Mouse (Mus musculus): ENCODE measurements around the gene Dclk1. TPM values are rescaled to one million over a fixed set of nuclear protein-coding genes. Genes with fewer than 3 reads are reported as not detected.

Dclk1 gene
- polyA plus RNA-seq, 2 experiments: 23.3 to 66.2 TPM

GRCm38 (mm10) chr3:55320572-55320971, 78.4 kb downstream of the Dclk1 start:
- no peaks in the 10 kb centered on the region for H3K36me3 ChIP-seq (ENCODE audit: control insufficient read depth, insufficient read depth, low read length)
- H3K27ac ChIP-seq (replicated peaks; ENCODE audit: low read depth, low read length): no peak overlapping the region
- no peak for TF ChIP-seq POLR2A (IDR thresholded peaks at IDR 0.05; ENCODE audit: borderline replicate concordance, extremely low read depth, insufficient read depth, insufficient read length)
- no peak overlapping the region for H3K9ac ChIP-seq (ENCODE audit: low read depth, low read length, severe bottlenecking)
- ATAC-seq (ENCODE audit: low FRiP score, low read depth) (no peak), DNase-seq (ENCODE audit: low spot score) (no peak)
- H3K4me3 ChIP-seq (replicated peaks; ENCODE audit: low read length): no peak overlapping the region
- no peak overlapping the region for H3K4me2 ChIP-seq (replicated peaks; ENCODE audit: low read depth, low read length, severe bottlenecking)
- no peaks in the 10 kb centered on the region for H3K9me3 ChIP-seq (ENCODE audit: control insufficient read depth, low read length)
- no peaks in the 10 kb centered on the region for H3K27me3 ChIP-seq (ENCODE audit: control insufficient read depth, insufficient read depth, low read length)
- H3K4me1 ChIP-seq (ENCODE audit: control insufficient read depth, insufficient read depth, low read length): no peaks in the 10 kb centered on the region
- 84% methylated on average over 3 of the region's 3 CpGs for WGBS

DNA sequence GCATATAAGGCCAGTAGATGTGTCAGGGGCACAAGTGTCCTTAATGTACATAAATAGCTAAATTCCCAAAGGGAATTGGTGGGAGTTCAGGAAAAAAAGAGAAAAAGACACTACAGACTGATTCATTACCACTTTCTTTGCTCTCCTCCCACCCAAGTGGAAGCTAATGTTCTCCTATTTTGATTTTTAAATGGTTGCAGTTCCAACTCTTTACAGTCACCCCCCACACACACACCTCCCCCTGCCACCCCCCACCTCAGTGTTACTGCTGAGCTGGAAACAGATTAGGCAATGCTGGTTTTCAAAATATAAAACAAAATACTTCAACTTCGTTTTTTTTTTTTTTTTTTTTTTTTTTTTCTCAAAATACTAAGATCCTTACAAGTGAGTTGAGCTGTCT, 81.9 kb downstream of the Dclk1 start:
- no peaks in the 10 kb centered on the region for H3K36me3 ChIP-seq (ENCODE audit: control insufficient read depth, insufficient read depth, low read length)
- TF ChIP-seq POLR2A (IDR thresholded peaks at IDR 0.05; ENCODE audit: borderline replicate concordance, extremely low read depth, insufficient read depth, insufficient read length): no peak
- no peak overlapping the region for H3K27ac ChIP-seq (replicated peaks; ENCODE audit: low read depth, low read length)
- H3K9ac ChIP-seq (ENCODE audit: low read depth, low read length, severe bottlenecking): no peak overlapping the region
- no peak overlapping the region for H3K4me3 ChIP-seq (replicated peaks; ENCODE audit: low read length)
- no peak for DNase-seq (ENCODE audit: low spot score)
- H3K4me1 ChIP-seq (ENCODE audit: control insufficient read depth, insufficient read depth, low read length): no peaks in the 10 kb centered on the region
- H3K27me3 ChIP-seq (ENCODE audit: control insufficient read depth, insufficient read depth, low read length): no peaks in the 10 kb centered on the region
- H3K4me2 ChIP-seq (replicated peaks; ENCODE audit: low read depth, low read length, severe bottlenecking): no peak overlapping the region
- ATAC-seq (ENCODE audit: low FRiP score, low read depth): no peak
- no peaks in the 10 kb centered on the region for H3K9me3 ChIP-seq (ENCODE audit: control insufficient read depth, low read length)
- 64% methylated on average over 1 of the region's 1 CpGs for WGBS

DNA sequence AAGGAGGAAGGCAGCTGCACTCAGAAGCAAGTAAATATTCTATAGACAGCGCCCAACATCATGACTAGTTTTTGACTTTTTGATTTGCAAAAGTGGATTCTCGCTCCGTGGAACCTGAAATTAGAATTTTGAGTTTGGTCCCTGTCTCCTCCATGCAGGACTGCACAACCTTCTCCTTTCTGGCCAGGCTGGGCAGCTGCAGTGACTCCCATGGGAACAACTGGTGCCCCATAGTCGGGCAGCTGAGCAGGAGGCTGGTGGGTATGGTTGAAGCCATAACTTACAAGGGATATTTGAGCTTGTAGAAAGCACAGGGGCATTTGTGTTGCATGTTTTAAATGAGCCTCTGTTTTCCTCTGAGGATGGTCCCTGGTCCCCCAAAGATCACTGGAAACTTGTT, 88.3 kb downstream of the Dclk1 start:
- WGBS: 88% methylated on average over 4 of the region's 4 CpGs
- H3K36me3 ChIP-seq (ENCODE audit: control insufficient read depth, insufficient read depth, low read length): no peaks in the 10 kb centered on the region
- DNase-seq (ENCODE audit: low spot score) (no peak), ATAC-seq (ENCODE audit: low FRiP score, low read depth) (no peak)
- H3K4me2 ChIP-seq (replicated peaks; ENCODE audit: low read depth, low read length, severe bottlenecking): no peak overlapping the region
- TF ChIP-seq POLR2A (IDR thresholded peaks at IDR 0.05; ENCODE audit: borderline replicate concordance, extremely low read depth, insufficient read depth, insufficient read length): no peak
- H3K27me3 ChIP-seq (ENCODE audit: control insufficient read depth, insufficient read depth, low read length): no peaks in the 10 kb centered on the region
- H3K4me1 ChIP-seq (ENCODE audit: control insufficient read depth, insufficient read depth, low read length): no peaks in the 10 kb centered on the region
- H3K4me3 ChIP-seq (replicated peaks; ENCODE audit: low read length): no peak overlapping the region
- H3K9ac ChIP-seq (ENCODE audit: low read depth, low read length, severe bottlenecking): no peak overlapping the region
- H3K9me3 ChIP-seq (ENCODE audit: control insufficient read depth, low read length): 0 out of 2 replicates have a peak, but pooled peaks cover 5% of the 10 kb centered on the region
- H3K27ac ChIP-seq (replicated peaks; ENCODE audit: low read depth, low read length): no peak overlapping the region

DNA sequence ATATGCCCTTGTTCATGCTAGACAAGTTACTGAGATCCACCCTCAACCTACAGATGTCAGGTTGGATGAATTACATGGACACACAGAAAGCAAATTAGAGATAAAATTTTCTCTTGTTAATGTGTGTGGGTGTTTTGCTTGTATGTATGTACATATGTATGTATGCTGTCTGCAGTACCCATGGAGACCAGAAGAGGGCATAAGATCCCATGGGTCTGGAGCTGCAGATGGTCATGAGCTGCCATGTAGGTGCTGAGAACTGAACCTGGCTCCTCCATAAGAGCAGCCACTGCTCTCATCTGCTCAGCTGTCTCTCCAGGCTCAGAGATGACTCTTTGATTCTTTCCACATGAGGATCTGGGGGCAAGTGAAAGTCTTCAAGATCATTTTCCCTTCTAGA, 89.5 kb downstream of the Dclk1 start:
- no peak for TF ChIP-seq POLR2A (IDR thresholded peaks at IDR 0.05; ENCODE audit: borderline replicate concordance, extremely low read depth, insufficient read depth, insufficient read length)
- H3K27ac ChIP-seq (replicated peaks; ENCODE audit: low read depth, low read length): no peak overlapping the region
- no peak overlapping the region for H3K4me3 ChIP-seq (replicated peaks; ENCODE audit: low read length)

GRCm38 (mm10) chr3:55333511-55333910, 91.3 kb downstream of the Dclk1 start:
- TF ChIP-seq POLR2A (IDR thresholded peaks at IDR 0.05; ENCODE audit: borderline replicate concordance, extremely low read depth, insufficient read depth, insufficient read length): no peak

More for the DNA sequence above, 89.5 kb downstream of the Dclk1 start:
- H3K4me2 ChIP-seq (replicated peaks; ENCODE audit: low read depth, low read length, severe bottlenecking): no peak overlapping the region
- ATAC-seq (ENCODE audit: low FRiP score, low read depth) (no peak), DNase-seq (ENCODE audit: low spot score) (no peak)
- H3K4me1 ChIP-seq (ENCODE audit: control insufficient read depth, insufficient read depth, low read length): no peaks in the 10 kb centered on the region
- no peaks in the 10 kb centered on the region for H3K27me3 ChIP-seq (ENCODE audit: control insufficient read depth, insufficient read depth, low read length)
- H3K9me3 ChIP-seq (ENCODE audit: control insufficient read depth, low read length): 0 out of 2 replicates have a peak, but pooled peaks cover 5% of the 10 kb centered on the region
- H3K9ac ChIP-seq (ENCODE audit: low read depth, low read length, severe bottlenecking): no peak overlapping the region
- H3K36me3 ChIP-seq (ENCODE audit: control insufficient read depth, insufficient read depth, low read length): no peaks in the 10 kb centered on the region

GRCm38 (mm10) chr3:55336895-55337294, 94.7 kb downstream of the Dclk1 start:
- TF ChIP-seq POLR2A (IDR thresholded peaks at IDR 0.05; ENCODE audit: borderline replicate concordance, extremely low read depth, insufficient read depth, insufficient read length): no peak
- Histone ChIP-seq H3K9ac (ENCODE audit: low read depth, low read length, severe bottlenecking) (no peak overlapping the region), H3K9me3 (ENCODE audit: control insufficient read depth, low read length) (no peaks in the 10 kb centered on the region), H3K36me3 (ENCODE audit: control insufficient read depth, insufficient read depth, low read length) (no peaks in the 10 kb centered on the region), H3K4me1 (ENCODE audit: control insufficient read depth, insufficient read depth, low read length) (no peaks in the 10 kb centered on the region), H3K27ac (replicated peaks; ENCODE audit: low read depth, low read length) (no peak overlapping the region), H3K4me3 (replicated peaks; ENCODE audit: low read length) (no peak overlapping the region), H3K4me2 (replicated peaks; ENCODE audit: low read depth, low read length, severe bottlenecking) (no peak overlapping the region), H3K27me3 (ENCODE audit: control insufficient read depth, insufficient read depth, low read length) (no peaks in the 10 kb centered on the region)
- DNase-seq (ENCODE audit: low spot score) (no peak), ATAC-seq (ENCODE audit: low FRiP score, low read depth) (no peak)
- 30% methylated on average over 11 of the region's 11 CpGs for WGBS

More at GRCm38 (mm10) chr3:55333511-55333910, 91.3 kb downstream of the Dclk1 start:
- WGBS: 88% methylated on average over 3 of the region's 3 CpGs
- H3K27me3 ChIP-seq (ENCODE audit: control insufficient read depth, insufficient read depth, low read length): no peaks in the 10 kb centered on the region
- ATAC-seq (ENCODE audit: low FRiP score, low read depth): no peak
- no peak overlapping the region for H3K9ac ChIP-seq (ENCODE audit: low read depth, low read length, severe bottlenecking)
- H3K36me3 ChIP-seq (ENCODE audit: control insufficient read depth, insufficient read depth, low read length): no peaks in the 10 kb centered on the region
- no peaks in the 10 kb centered on the region for H3K4me1 ChIP-seq (ENCODE audit: control insufficient read depth, insufficient read depth, low read length)
- H3K4me2 ChIP-seq (replicated peaks; ENCODE audit: low read depth, low read length, severe bottlenecking): no peak overlapping the region
- no peak overlapping the region for H3K27ac ChIP-seq (replicated peaks; ENCODE audit: low read depth, low read length)
- DNase-seq (ENCODE audit: low spot score): no peak
- H3K4me3 ChIP-seq (replicated peaks; ENCODE audit: low read length): no peak overlapping the region
- 0 out of 2 replicates have a peak, but pooled peaks cover 5% of the 10 kb centered on the region for H3K9me3 ChIP-seq (ENCODE audit: control insufficient read depth, low read length)

Data from limb, embryonic 14.5 days (tissue).